Mouse (Mus musculus) midbrain, embryonic 13.5 days (tissue): Measurements from ENCODE around the gene Usp29. TPM values are rescaled to one million over a fixed set of nuclear protein-coding genes. Genes with fewer than 3 reads are reported as not detected.
A peak's percentile ranks its signal among the peaks of the same experiment; 100 is the strongest.

Experiments
- ATAC-seq: fragments of 200-750 bp; cut with Nextera tagmentation; 2 replicates; pipeline ENCODE4 v1.8.0; 2017; ENCODE audit warnings: mild to moderate bottlenecking, moderate TSS enrichment, moderate library complexity
- H3K27ac ChIP-seq: fragments of 300-500 bp; sonication (generic); 2 replicates; pipeline ENCODE4 v1.5.1; 2015; ENCODE audit warnings: inconsistent platforms, mild to moderate bottlenecking, moderate library complexity
- H3K27me3 ChIP-seq: fragments of 300-500 bp; sonication (generic); 2 replicates; pipeline ENCODE4 v1.6.1; 2015; ENCODE audit warnings: mild to moderate bottlenecking, inconsistent platforms
- H3K36me3 ChIP-seq: fragments of 300-500 bp; sonication (generic); 2 replicates; pipeline ENCODE4 v1.6.1; 2015; ENCODE audit warnings: mild to moderate bottlenecking, inconsistent platforms
- H3K4me1 ChIP-seq: fragments of 300-500 bp; sonication (generic); replicated peaks from 2 replicates; pipeline ENCODE4 v1.6.1; 2015; ENCODE audit warnings: inconsistent platforms
- H3K4me2 ChIP-seq: fragments of 300-500 bp; sonication (generic); replicated peaks from 2 replicates; pipeline ENCODE4 v1.6.1; 2015; ENCODE audit warnings: moderate library complexity, mild to moderate bottlenecking, inconsistent platforms
- H3K4me3 ChIP-seq: fragments of 300-500 bp; sonication (generic); replicated peaks from 2 replicates; pipeline ENCODE4 v1.5.1; 2015; ENCODE audit warnings: mild to moderate bottlenecking, inconsistent platforms
- H3K9ac ChIP-seq: fragments of 300-500 bp; sonication (generic); replicated peaks from 2 replicates; pipeline ENCODE4 v1.6.1; 2015; ENCODE audit warnings: mild to moderate bottlenecking, inconsistent platforms
- H3K9me3 ChIP-seq: fragments of 300-500 bp; sonication (generic); 2 replicates; pipeline ENCODE4 v1.6.1; 2016; ENCODE audit warnings: mild to moderate bottlenecking, inconsistent platforms
- WGBS: fragments of 180-500 bp; shearing (Covaris S2); methylation state at CpG from one replicate; pipeline ENCODE4 v1.1.7; 2015; 5-methylcytosine and 5-hydroxymethylcytosine counted together
- polyA plus RNA-seq: library from polyadenylated mRNA; unstranded; fragments of >200 nt; fragmentation: Nextera tagmentation; extraction: Ambion mirVana; gene quantifications from 2 replicates; pipeline ENCODE4 v1.2.1, GENCODE M21; 2015

The Usp29 gene
- polyA plus RNA-seq, 1 experiment from 2014 or later = 31.1 TPM

- Histone ChIP-seq H3K27ac (peak overlapping the region; percentile 77), H3K4me3 (peak overlapping the region; percentile 63), H3K9ac (peak overlapping the region; percentile 63), H3K4me2 (peak overlapping the region; percentile 57), H3K9me3 (peaks cover 19% of the 10 kb centered on the region), H3K36me3 (peaks cover under 1% of the 10 kb centered on the region; the same call in 1 of the 2 replicates), H3K4me1 (0 out of 2 replicates have a peak, but pooled peaks cover 3% of the 10 kb centered on the region), H3K27me3 (no peaks in the 10 kb centered on the region)
- WGBS = 49% methylated on average over 15 of the region's 15 CpGs
- no peak for ATAC-seq
Measured at GRCm38 (mm10) chr7:6730801-6731200, 423 bp downstream of the Usp29 start.

- Histone ChIP-seq H3K27ac (no peak overlapping the region), H3K9me3 (peaks cover 19% of the 10 kb centered on the region), H3K27me3 (no peaks in the 10 kb centered on the region), H3K9ac (peak overlapping the region; percentile 63), H3K4me3 (peak overlapping the region; percentile 63), H3K4me1 (0 out of 2 replicates have a peak, but pooled peaks cover 3% of the 10 kb centered on the region), H3K36me3 (no peaks in the 10 kb centered on the region), H3K4me2 (peak overlapping the region; percentile 57)
- no peak for ATAC-seq
- WGBS = 40% methylated on average over 3 of the region's 3 CpGs
Measured at GRCm38 (mm10) chr7:6731373-6731772, 995 bp downstream of the Usp29 start.

- ATAC-seq = no peak
- Histone ChIP-seq H3K27me3 (no peaks in the 10 kb centered on the region), H3K4me3 (peak overlapping the region; percentile 63), H3K27ac (peak overlapping the region; percentile 65), H3K4me1 (0 out of 2 replicates have a peak, but pooled peaks cover under 1% of the 10 kb centered on the region), H3K9me3 (peaks cover 19% of the 10 kb centered on the region), H3K9ac (peak overlapping the region; percentile 63), H3K4me2 (peak overlapping the region; percentile 57), H3K36me3 (no peaks in the 10 kb centered on the region)
- WGBS = 44% methylated on average over 4 of the region's 4 CpGs
Measured at GRCm38 (mm10) chr7:6731930-6732329, 1.6 kb downstream of the Usp29 start.

- Histone ChIP-seq H3K9ac (no peak overlapping the region), H3K4me3 (no peak overlapping the region), H3K4me2 (no peak overlapping the region), H3K27ac (no peak overlapping the region), H3K36me3 (no peaks in the 10 kb centered on the region), H3K27me3 (no peaks in the 10 kb centered on the region), H3K9me3 (no peaks in the 10 kb centered on the region), H3K4me1 (no peaks in the 10 kb centered on the region)
- WGBS = 70% methylated on average over 1 of the region's 1 CpGs
- no peak for ATAC-seq
Measured at GRCm38 (mm10) chr7:6736060-6736459, 5.7 kb downstream of the Usp29 start.

- no peaks in the 10 kb centered on the region for H3K27me3 ChIP-seq
- H3K9ac ChIP-seq = no peak overlapping the region
- H3K4me3 ChIP-seq = no peak overlapping the region
- no peak for ATAC-seq
- 85% methylated on average over 10 of the region's 10 CpGs for WGBS
- peaks cover 7% of the 10 kb centered on the region for H3K4me1 ChIP-seq
- no peaks in the 10 kb centered on the region for H3K9me3 ChIP-seq
- H3K36me3 ChIP-seq = no peaks in the 10 kb centered on the region
- no peak overlapping the region for H3K4me2 ChIP-seq
- H3K27ac ChIP-seq = no peak overlapping the region
Measured at GRCm38 (mm10) chr7:6744281-6744904, 14.0 kb downstream of the Usp29 start.

GRCm38 (mm10) chr7:6749196-6749595 is 18.8 kb downstream of the Usp29 start:
- H3K4me2 ChIP-seq = no peak overlapping the region
- H3K4me1 ChIP-seq = peaks cover 32% of the 10 kb centered on the region
- H3K9me3 ChIP-seq = no peaks in the 10 kb centered on the region
- H3K27me3 ChIP-seq = no peaks in the 10 kb centered on the region
- no peak for ATAC-seq
- no peak overlapping the region for H3K4me3 ChIP-seq
- no peak overlapping the region; the same call in 1 of the 2 replicates for H3K27ac ChIP-seq
- WGBS = 49% methylated on average over 7 of the region's 7 CpGs
- no peak overlapping the region for H3K9ac ChIP-seq
- H3K36me3 ChIP-seq = no peaks in the 10 kb centered on the region

GRCm38 (mm10) chr7:6753440-6753839 is 23.1 kb downstream of the Usp29 start:
- peak overlapping the region; percentile 25; the same call in 1 of the 2 replicates for H3K27ac ChIP-seq
- peak; percentile 86 for ATAC-seq
- no peaks in the 10 kb centered on the region for H3K9me3 ChIP-seq
- 4% methylated on average over 4 of the region's 4 CpGs for WGBS
- no peaks in the 10 kb centered on the region for H3K36me3 ChIP-seq
- no peaks in the 10 kb centered on the region for H3K27me3 ChIP-seq
- peaks cover 32% of the 10 kb centered on the region for H3K4me1 ChIP-seq
- H3K4me3 ChIP-seq = no peak overlapping the region
- H3K4me2 ChIP-seq = no peak overlapping the region
- no peak overlapping the region for H3K9ac ChIP-seq

GRCm38 (mm10) chr7:6756777-6757291 is 26.5 kb downstream of the Usp29 start:
- Histone ChIP-seq H3K36me3 (no peaks in the 10 kb centered on the region), H3K4me1 (peaks cover 19% of the 10 kb centered on the region), H3K9me3 (no peaks in the 10 kb centered on the region), H3K27ac (no peak overlapping the region), H3K27me3 (no peaks in the 10 kb centered on the region), H3K4me3 (no peak overlapping the region), H3K4me2 (no peak overlapping the region), H3K9ac (no peak overlapping the region)
- 90% methylated on average over 4 of the region's 4 CpGs for WGBS
- ATAC-seq = no peak

- Histone ChIP-seq H3K27ac (no peak overlapping the region), H3K9me3 (no peaks in the 10 kb centered on the region), H3K27me3 (no peaks in the 10 kb centered on the region), H3K4me1 (peaks cover 5% of the 10 kb centered on the region; the same call in 1 of the 2 replicates), H3K4me3 (no peak overlapping the region), H3K4me2 (no peak overlapping the region), H3K36me3 (no peaks in the 10 kb centered on the region), H3K9ac (no peak overlapping the region)
- WGBS = 64% methylated on average over 12 of the region's 12 CpGs
- ATAC-seq = no peak
Measured at GRCm38 (mm10) chr7:6759698-6760097, 29.3 kb downstream of the Usp29 start.

- Histone ChIP-seq H3K9me3 (no peaks in the 10 kb centered on the region), H3K9ac (no peak overlapping the region), H3K27ac (no peak overlapping the region), H3K4me1 (peaks cover 5% of the 10 kb centered on the region; the same call in 1 of the 2 replicates), H3K4me3 (no peak overlapping the region), H3K27me3 (no peaks in the 10 kb centered on the region), H3K4me2 (no peak overlapping the region), H3K36me3 (no peaks in the 10 kb centered on the region)
- ATAC-seq = no peak
- 15% methylated on average over 6 of the region's 6 CpGs for WGBS
Measured at GRCm38 (mm10) chr7:6760170-6760569, 29.8 kb downstream of the Usp29 start.

GRCm38 (mm10) chr7:6765240-6765639 is 34.9 kb downstream of the Usp29 start:
- WGBS = 67% methylated on average over 5 of the region's 5 CpGs
- no peaks in the 10 kb centered on the region for H3K9me3 ChIP-seq

GRCm38 (mm10) chr7:6770286-6770685 is 39.9 kb downstream of the Usp29 start:
- Histone ChIP-seq H3K36me3 (no peaks in the 10 kb centered on the region), H3K9me3 (no peaks in the 10 kb centered on the region), H3K4me3 (no peak overlapping the region), H3K4me1 (peaks cover 14% of the 10 kb centered on the region), H3K4me2 (no peak overlapping the region), H3K9ac (no peak overlapping the region), H3K27me3 (no peaks in the 10 kb centered on the region), H3K27ac (0 out of 2 replicates have a peak overlapping the region, but pooled peaks have one; percentile 10)
- 2% methylated on average over 8 of the region's 8 CpGs for WGBS
- 0 out of 2 replicates have a peak, but pooled peaks have one; percentile 40 for ATAC-seq

More at GRCm38 (mm10) chr7:6765240-6765639, 34.9 kb downstream of the Usp29 start:
- no peak overlapping the region for H3K9ac ChIP-seq
- peaks cover 8% of the 10 kb centered on the region for H3K4me1 ChIP-seq
- ATAC-seq = no peak
- no peaks in the 10 kb centered on the region for H3K36me3 ChIP-seq
- H3K4me2 ChIP-seq = no peak overlapping the region
- no peak overlapping the region for H3K27ac ChIP-seq
- H3K27me3 ChIP-seq = no peaks in the 10 kb centered on the region
- H3K4me3 ChIP-seq = no peak overlapping the region
